Mouse (Mus musculus) central nervous system, embryonic 14 days (tissue): Measurements from ENCODE around the gene Ear2. TPM values are rescaled to one million over a fixed set of nuclear protein-coding genes. Genes with fewer than 3 reads are reported as not detected.

Source experiments
- polyA plus RNA-seq: library from polyadenylated mRNA; depleted of rRNA; stranded (reverse); fragments of >200 nt; gene quantifications from 2 replicates; pipeline ENCODE4 v1.2.3, GENCODE M21; 2012; rRNA removed

Ear2 gene
- 0.34 and 0.48 TPM in 2 replicates for polyA plus RNA-seq

DNA sequence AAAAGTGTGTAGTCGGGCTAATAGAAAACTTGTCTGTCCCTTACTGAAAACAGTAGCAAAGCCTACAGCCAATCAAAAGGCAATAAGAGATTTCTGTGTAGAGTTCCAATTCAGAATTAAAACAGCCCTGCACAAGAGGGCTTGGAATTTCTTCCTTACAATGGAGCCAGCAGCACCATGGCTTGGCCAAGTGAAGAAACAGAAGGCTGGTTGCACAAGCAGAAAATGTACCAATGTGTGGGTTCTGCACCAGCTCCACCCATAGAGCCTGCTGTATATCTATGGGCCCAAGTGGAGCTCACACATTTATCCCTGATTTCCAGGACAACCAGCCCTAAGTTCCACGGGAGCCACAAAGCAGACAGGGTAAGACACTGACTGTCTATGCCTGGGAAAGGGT lies at the start of gene Ear2:
TSS of gene Ear2 (plus strand) at position 301 of the 400 bp plus-strand sequence.

DNA sequence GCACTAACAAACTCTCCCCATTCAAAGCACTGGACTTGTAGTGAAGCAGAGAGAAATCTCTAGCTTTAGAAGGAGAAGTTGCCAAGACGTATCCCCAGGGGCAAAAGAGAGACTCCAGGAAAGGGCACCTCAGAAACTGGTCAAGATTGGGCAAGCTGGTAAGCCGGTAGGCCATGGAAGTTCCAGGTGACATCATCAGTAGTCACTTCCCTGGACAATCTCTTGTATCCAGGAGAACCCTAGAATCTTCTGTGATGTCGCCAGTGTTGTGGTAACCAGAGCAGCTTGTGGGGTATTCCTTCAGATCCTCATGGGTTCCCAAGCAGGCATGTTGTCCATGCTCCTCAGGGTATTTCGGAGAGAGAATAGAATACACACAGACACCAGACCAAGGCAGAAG lies 21.1 kb downstream of the Ear2 start, which contains the start of gene Gm3327:
TSS of gene Gm3327 (plus strand) at position 301 of the 400 bp plus-strand sequence.

Other genes with a start within 250 kb of the Ear2 start
- 0.16 and 0.19 TPM in 2 replicates for gene Ear1, start 227.1 kb upstream of the Ear2 start, polyA plus RNA-seq
- gene Ear10, start 179.1 kb upstream of the Ear2 start, polyA plus RNA-seq: not detected in 2 replicates
- 8.5 and 10.7 TPM in 2 replicates for gene Gm8113, start 177.3 kb upstream of the Ear2 start, polyA plus RNA-seq
- gene Ang5, start 145.6 kb upstream of the Ear2 start, polyA plus RNA-seq: not detected in 2 replicates
- gene Ang6, start 100.4 kb upstream of the Ear2 start, polyA plus RNA-seq: not detected in 2 replicates
- not detected in 2 replicates for gene Gm3327, start 21.2 kb downstream of the Ear2 start, polyA plus RNA-seq
- gene Gm8212, start 95.0 kb downstream of the Ear2 start, polyA plus RNA-seq: not detected in 2 replicates
- not detected in 2 replicates for gene 4930503E14Rik, start 110.6 kb downstream of the Ear2 start, polyA plus RNA-seq
- not detected in 2 replicates for gene Gm8220, start 182.9 kb downstream of the Ear2 start, polyA plus RNA-seq
- not detected in 2 replicates for gene Gm5930, start 235.9 kb downstream of the Ear2 start, polyA plus RNA-seq